Mouse (Mus musculus): ENCODE measurements at regions not wholly inside any gene's neighbourhood (a gene's known extent, or its start where the extent isn't known, plus 50 kb on each side); places are given as distances from the start of the nearest gene placed in this dataset.

GRCm38 (mm10) chr12:118549071-118549470 is 247.8 kb upstream of the Sp4 start:
- TF ChIP-seq CTCF (IDR thresholded peaks at IDR 0.05; ENCODE audit: control insufficient read depth, insufficient read depth, insufficient read length) (no peak), MYOD1 (IDR thresholded peaks at IDR 0.05; ENCODE audit: control insufficient read depth, insufficient read length, low read depth) (no peak)
